Mouse (Mus musculus) cerebellum, postnatal 4 days (tissue): ENCODE results near the gene Rarg.

Experiments used
- DNase-seq, 2 experiments: peaks; one replicate each; pipeline ENCODE4 v3.0.0; 2022; ENCODE audit warnings: low spot score in 2 of 2, mixed read lengths in 1 of 2

The Rarg gene

GRCm38 (mm10) chr15:102257202-102258075, at the start of gene Rarg:
Rarg (minus strand) TSS chr15:102257517.
- peak in 1 of 2 experiments; percentile 26 for DNase-seq

- no peak for DNase-seq
Measured at GRCm38 (mm10) chr15:102302542-102302941, 45.2 kb upstream of the Rarg start.

GRCm38 (mm10) chr15:102296368-102297006, 39.2 kb upstream of the Rarg start:
- DNase-seq = no peak

GRCm38 (mm10) chr15:102295633-102296367, 38.5 kb upstream of the Rarg start, which contains the start of gene Espl1:
Espl1 (plus strand) TSS chr15:102296266.
- DNase-seq = peak; percentile 88 to 95

- DNase-seq = no peak
Measured at GRCm38 (mm10) chr15:102287395-102287794, 30.1 kb upstream of the Rarg start.

GRCm38 (mm10) chr15:102283648-102284047, 26.3 kb upstream of the Rarg start:
- DNase-seq = no peak

- no peak for DNase-seq
Measured at GRCm38 (mm10) chr15:102282463-102283292, 25.4 kb upstream of the Rarg start.

- DNase-seq = no peak
Measured at GRCm38 (mm10) chr15:102280623-102281022, 23.3 kb upstream of the Rarg start.

- no peak for DNase-seq
Measured at GRCm38 (mm10) chr15:102279783-102280520, 22.6 kb upstream of the Rarg start.

GRCm38 (mm10) chr15:102279092-102279782, 21.9 kb upstream of the Rarg start, which contains the start of gene Mfsd5:
Mfsd5 (plus strand) TSS chr15:102279454.
- peak; percentile 66 to 92 for DNase-seq

- DNase-seq = no peak
Measured at GRCm38 (mm10) chr15:102278726-102279091, 21.4 kb upstream of the Rarg start.

GRCm38 (mm10) chr15:102273982-102274716, 16.8 kb upstream of the Rarg start:
- DNase-seq = no peak

GRCm38 (mm10) chr15:102271441-102271840, 14.1 kb upstream of the Rarg start:
- DNase-seq = no peak

GRCm38 (mm10) chr15:102270274-102270960, 13.1 kb upstream of the Rarg start, which contains the start of gene Gm9918:
Gm9918 (plus strand) TSS chr15:102270563.
- DNase-seq = no peak

- no peak for DNase-seq
Measured at GRCm38 (mm10) chr15:102265548-102265947, 8.2 kb upstream of the Rarg start.

- no peak for DNase-seq
Measured at GRCm38 (mm10) chr15:102263037-102263436, 5.7 kb upstream of the Rarg start.

GRCm38 (mm10) chr15:102262582-102262981, 5.3 kb upstream of the Rarg start:
- no peak for DNase-seq

- DNase-seq = no peak
Measured at GRCm38 (mm10) chr15:102258581-102259253, 1.4 kb upstream of the Rarg start.
